Mouse (Mus musculus): ENCODE results near the gene Slc4a10. TPM values are rescaled to one million over a fixed set of nuclear protein-coding genes. Genes with fewer than 3 reads are reported as not detected.

The Slc4a10 gene
- polyA plus RNA-seq (2015; fragmentation: Illumina TruSeq; extraction: RNeasy Lipid Tissue Mini Kit (QIAGEN cat#74804); ENCODE audit: insufficient read depth, low replicate concordance): not detected

DNA sequence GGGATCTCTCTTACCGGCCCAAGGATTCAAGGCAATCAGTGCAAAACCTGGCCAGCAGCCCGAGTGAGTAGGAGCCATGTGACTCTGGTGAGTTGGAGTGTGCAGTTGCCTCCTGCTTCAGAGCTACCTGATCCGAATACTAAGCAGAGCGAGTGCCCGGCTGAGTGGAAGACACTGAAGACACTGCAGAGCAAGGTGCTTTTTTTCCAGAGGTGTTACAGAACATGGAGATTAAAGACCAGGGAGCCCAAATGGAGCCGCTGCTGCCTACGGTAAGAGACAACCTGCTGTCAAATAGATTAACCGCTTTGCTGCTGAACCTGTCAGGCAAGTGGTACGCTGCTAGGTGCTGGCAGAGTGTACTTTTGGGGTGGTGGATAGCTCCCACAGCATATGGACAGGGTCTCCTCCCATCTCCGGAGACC is at the start of gene Slc4a10:
Gene Slc4a10 (plus strand): TSS at position 42 of the 425 bp plus-strand sequence.

Other genes with a start within 250 kb of the Slc4a10 start
- not detected for gene Tbr1, start 243.5 kb upstream of the Slc4a10 start, polyA plus RNA-seq (2015; fragmentation: Illumina TruSeq; extraction: RNeasy Lipid Tissue Mini Kit (QIAGEN cat#74804); ENCODE audit: insufficient read depth, low replicate concordance)